Mouse (Mus musculus) CH12.LX (cell line): ENCODE results near the gene Plch1.

Experiments used
- CHD2 ChIP-seq: IDR thresholded peaks from 2 replicates; pipeline ENCODE4 v1.6.1; 2011; ENCODE audit warnings: low read length, improper control_type of control experiment
- CTCF ChIP-seq, 2 experiments: IDR thresholded peaks in 1 of 2; conservative IDR thresholded peaks in 1 of 2; 2 replicates each; pipeline ENCODE4 v1.5.1; 2011 to 2012; ENCODE audit warnings: low read depth in 2 of 2, low read length in 2 of 2, improper control_type of control experiment in 1 of 2, inconsistent platforms in 1 of 2, mild to moderate bottlenecking in 1 of 2, moderate library complexity in 1 of 2
- HCFC1 ChIP-seq: IDR thresholded peaks from 2 replicates; pipeline ENCODE4 v1.6.1; 2012; ENCODE audit warnings: low read depth, mild to moderate bottlenecking, inconsistent platforms, low read length, improper control_type of control experiment
- MAX ChIP-seq: IDR thresholded peaks from 2 replicates; pipeline ENCODE4 v1.6.1; 2011; ENCODE audit warnings: low read length, improper control_type of control experiment
- MXI1 ChIP-seq: IDR thresholded peaks from 2 replicates; pipeline ENCODE4 v1.6.1; 2011; ENCODE audit warnings: mild to moderate bottlenecking, low read depth, low read length, improper control_type of control experiment
- MYC ChIP-seq: IDR thresholded peaks from 2 replicates; pipeline ENCODE4 v1.6.1; 2011; ENCODE audit warnings: low read depth, mild to moderate bottlenecking, improper control_type of control experiment, low read length
- NELFE ChIP-seq: IDR thresholded peaks from 2 replicates; pipeline ENCODE4 v1.6.1; 2011; ENCODE audit warnings: low read depth, low read length, improper control_type of control experiment
- POLR2A ChIP-seq: IDR thresholded peaks from 2 replicates; pipeline ENCODE4 v1.6.1; 2011; ENCODE audit warnings: low read depth, mild to moderate bottlenecking, improper control_type of control experiment, low read length
- ZC3H11A ChIP-seq: IDR thresholded peaks from 2 replicates; pipeline ENCODE4 v1.6.1; 2012; ENCODE audit warnings: low read depth, mild to moderate bottlenecking, inconsistent platforms, low read length, improper control_type of control experiment
- ZMIZ1 ChIP-seq: IDR thresholded peaks from 2 replicates; pipeline ENCODE4 v1.6.1; 2012; ENCODE audit warnings: low read depth, mild to moderate bottlenecking, inconsistent platforms, low read length, improper control_type of control experiment

DNA sequence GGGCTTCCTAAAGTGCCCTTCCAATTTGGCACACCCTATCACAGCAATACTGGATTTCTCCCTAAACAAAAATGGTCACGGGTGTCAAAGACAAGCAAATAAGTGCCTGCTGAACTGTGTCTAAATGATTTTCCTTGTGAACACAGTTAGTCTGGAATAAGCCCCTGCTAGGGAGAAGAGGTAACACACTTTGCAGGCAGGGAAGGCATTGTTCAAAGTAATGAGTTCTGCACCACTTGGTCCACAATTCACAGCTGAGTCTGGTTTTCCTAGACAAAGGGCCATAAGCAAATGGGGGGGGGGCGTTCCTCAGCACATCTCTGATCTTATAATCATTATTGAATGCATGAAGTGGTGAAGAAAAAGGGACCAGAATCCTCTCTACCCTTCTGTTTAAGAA lies 3.5 kb downstream of the Plch1 start:
- no peak for TF ChIP-seq CTCF (conservative IDR thresholded peaks at IDR 0.05 in 1 of 2, IDR thresholded peaks at IDR 0.05 in 1 of 2; ENCODE audit: low read depth in 2 of 2, low read length in 2 of 2)
- no peak for TF ChIP-seq ZMIZ1
- TF ChIP-seq NELFE, result no peak
- no peak for TF ChIP-seq MYC
- TF ChIP-seq ZC3H11A, result no peak
- no peak for TF ChIP-seq POLR2A
- no peak for TF ChIP-seq MXI1
- TF ChIP-seq CHD2, result no peak
- no peak for TF ChIP-seq HCFC1
- no peak for TF ChIP-seq MAX
